Mouse (Mus musculus) limb, embryonic 11.5 days (tissue): ENCODE results near the gene Map9. TPM values are rescaled to one million over a fixed set of nuclear protein-coding genes. Genes with fewer than 3 reads are reported as not detected.
A peak's percentile ranks its signal among the peaks of the same experiment; 100 is the strongest.
"Not testable (repeated sequence)": the region's sequence is repeated elsewhere in the genome, so short reads cannot be mapped to it uniquely, and the experiment has no call there.

ENCODE experiments used
- ATAC-seq: fragments of 200-750 bp; cut with Nextera tagmentation; 2 replicates; pipeline ENCODE4 v1.8.0; 2017; ENCODE audit warnings: low read depth; ENCODE audit not compliant: insufficient number of reproducible peaks, low FRiP score, low TSS enrichment
- DNase-seq: peaks from one replicate; pipeline ENCODE4 v3.0.0-alpha.2; 2015; ENCODE audit warnings: low spot score
- H3K27ac ChIP-seq: fragments of 300-500 bp; sonication (generic); replicated peaks from 2 replicates; pipeline ENCODE4 v1.5.1; 2014; ENCODE audit warnings: low read depth, mild to moderate bottlenecking, low read length
- H3K27me3 ChIP-seq: fragments of 300-500 bp; sonication (generic); 2 replicates; pipeline ENCODE4 v1.6.1; 2014; ENCODE audit warnings: mild to moderate bottlenecking, low read length, mixed read lengths; ENCODE audit not compliant: control insufficient read depth, insufficient read depth
- H3K36me3 ChIP-seq: fragments of 300-500 bp; sonication (generic); 2 replicates; pipeline ENCODE4 v1.6.1; 2014; ENCODE audit warnings: mild to moderate bottlenecking, low read length, moderate library complexity, mixed read lengths; ENCODE audit not compliant: control insufficient read depth, insufficient read depth
- H3K4me1 ChIP-seq: fragments of 300-500 bp; sonication (generic); 2 replicates; pipeline ENCODE4 v1.6.1; 2014; ENCODE audit warnings: low read length, mixed read lengths; ENCODE audit not compliant: control insufficient read depth, insufficient read depth
- H3K4me2 ChIP-seq: fragments of 300-500 bp; sonication (generic); 2 replicates; pipeline ENCODE4 v1.6.1; 2014; ENCODE audit warnings: low read depth, mild to moderate bottlenecking, moderate library complexity; ENCODE audit not compliant: severe bottlenecking
- H3K4me3 ChIP-seq: fragments of 300-500 bp; sonication (generic); 2 replicates; pipeline ENCODE4 v1.5.1; 2014; ENCODE audit warnings: low read depth, low read length
- H3K9ac ChIP-seq: fragments of 300-500 bp; sonication (generic); 2 replicates; pipeline ENCODE4 v1.6.1; 2014; ENCODE audit warnings: mild to moderate bottlenecking, low read length
- H3K9me3 ChIP-seq: fragments of 300-500 bp; sonication (generic); 2 replicates; pipeline ENCODE4 v1.6.1; 2016; ENCODE audit warnings: low read length; ENCODE audit not compliant: control insufficient read depth
- WGBS: fragments of 180-500 bp; shearing (Covaris S2); extraction: QIAGEN DNeasy Blood & Tissue Kit; methylation state at CpG from one replicate; pipeline ENCODE4 v1.1.7; 2014; 5-methylcytosine and 5-hydroxymethylcytosine counted together
- polyA plus RNA-seq: library from polyadenylated mRNA; unstranded; fragments of >200 nt; fragmentation: Nextera tagmentation; extraction: Ambion mirVana; gene quantifications from 2 replicates; pipeline ENCODE4 v1.2.1, GENCODE M21; 2014

Gene Map9
- polyA plus RNA-seq: 10.0 and 10.4 TPM in 2 replicates

- Histone ChIP-seq H3K4me1 (no peaks in the 10 kb centered on the region), H3K27ac (no peak within 1 kb of the TSS), H3K4me3 (peak within 1 kb of the TSS; percentile 68), H3K9ac (peak within 1 kb of the TSS; percentile 63), H3K36me3 (no peaks in the 10 kb centered on the region), H3K9me3 (no peaks in the 10 kb centered on the region), H3K4me2 (peak within 1 kb of the TSS; percentile 65), H3K27me3 (no peaks in the 10 kb centered on the region)
- peak; percentile 100 for ATAC-seq
- DNase-seq: peak; percentile 97
- WGBS: under 1% methylated on average over 54 of the region's 54 CpGs
Measured at GRCm38 (mm10) chr3:82357797-82358524, at the start of gene Map9. Gene Map9 (plus strand): TSS chr3:82358044.

GRCm38 (mm10) chr3:82315728-82316127 lies 42.1 kb upstream of the Map9 start:
- DNase-seq (no peak), ATAC-seq (no peak)
- Histone ChIP-seq H3K4me3 (no peak overlapping the region), H3K27me3 (no peaks in the 10 kb centered on the region), H3K9me3 (no peaks in the 10 kb centered on the region), H3K9ac (no peak overlapping the region), H3K4me1 (no peaks in the 10 kb centered on the region), H3K27ac (no peak overlapping the region), H3K36me3 (no peaks in the 10 kb centered on the region), H3K4me2 (no peak overlapping the region)
- WGBS: 91% methylated on average over 4 of the region's 4 CpGs

GRCm38 (mm10) chr3:82326736-82327135 lies 31.1 kb upstream of the Map9 start:
- WGBS: 95% methylated on average over 1 of the region's 1 CpGs
- not testable (repeated sequence) for H3K9ac ChIP-seq, DNase-seq, H3K4me1 ChIP-seq, H3K9me3 ChIP-seq, H3K4me3 ChIP-seq, H3K27ac ChIP-seq, ATAC-seq, H3K27me3 ChIP-seq, H3K4me2 ChIP-seq, H3K36me3 ChIP-seq

- no peak overlapping the region for H3K4me3 ChIP-seq
- no peaks in the 10 kb centered on the region for H3K27me3 ChIP-seq
- no peak for DNase-seq
- no peaks in the 10 kb centered on the region for H3K4me1 ChIP-seq
- no peak overlapping the region for H3K27ac ChIP-seq
- H3K9me3 ChIP-seq: no peaks in the 10 kb centered on the region
- ATAC-seq: no peak
- H3K36me3 ChIP-seq: no peaks in the 10 kb centered on the region
- H3K4me2 ChIP-seq: no peak overlapping the region
- no peak overlapping the region for H3K9ac ChIP-seq
- 97% methylated on average over 1 of the region's 1 CpGs for WGBS
Measured at GRCm38 (mm10) chr3:82332067-82332466, 25.8 kb upstream of the Map9 start.

GRCm38 (mm10) chr3:82332536-82332935 lies 25.3 kb upstream of the Map9 start:
- Histone ChIP-seq H3K27me3 (no peaks in the 10 kb centered on the region), H3K36me3 (no peaks in the 10 kb centered on the region)

DNA sequence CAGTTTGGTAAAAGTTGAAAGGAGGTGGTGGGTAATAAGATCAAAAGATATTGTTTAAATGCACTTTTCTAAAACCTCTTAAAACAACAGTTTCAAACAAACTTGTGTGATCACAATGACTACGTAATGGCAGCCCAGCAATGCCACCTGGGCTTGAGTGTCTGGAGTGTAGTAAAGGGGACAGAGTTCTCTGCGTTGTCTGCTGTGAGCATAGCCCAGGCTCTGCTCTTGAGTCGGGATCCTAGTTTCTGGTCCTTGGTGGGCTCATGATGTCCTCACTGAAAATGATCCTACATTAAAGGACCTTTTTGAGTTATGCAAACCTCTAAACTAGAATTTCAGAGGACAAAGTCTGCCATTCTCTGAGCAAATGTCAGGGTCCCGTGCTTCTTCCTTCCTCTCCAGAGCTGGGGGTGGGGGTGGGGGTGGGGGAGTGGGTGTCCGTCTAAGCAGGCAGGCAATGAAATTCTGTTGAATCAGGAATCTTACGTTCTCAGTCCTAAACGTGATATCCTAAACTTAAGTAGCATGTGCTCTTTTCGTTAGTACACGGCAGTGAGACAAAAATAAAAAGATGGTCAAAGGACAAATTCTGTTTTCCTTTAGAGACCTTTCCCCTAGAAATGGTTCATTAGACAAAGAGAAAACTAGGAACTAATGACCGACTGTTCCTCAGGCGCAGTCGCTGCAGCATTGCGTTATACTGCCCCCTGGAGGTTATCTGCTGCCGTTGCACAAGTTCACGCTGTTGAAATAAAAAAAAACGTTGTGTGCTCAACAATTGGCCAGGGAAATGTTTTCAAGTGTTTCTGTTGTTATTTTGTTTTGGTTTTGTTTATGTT lies 24.5 kb upstream of the Map9 start:
- H3K9me3 ChIP-seq: no peaks in the 10 kb centered on the region
- H3K4me3 ChIP-seq: no peak overlapping the region
- H3K27ac ChIP-seq: no peak overlapping the region
- WGBS: 9% methylated on average over 16 of the region's 16 CpGs
- DNase-seq: peak; percentile 81
- H3K4me1 ChIP-seq: no peaks in the 10 kb centered on the region
- no peaks in the 10 kb centered on the region for H3K36me3 ChIP-seq
- no peaks in the 10 kb centered on the region for H3K27me3 ChIP-seq
- 0 out of 2 replicates have a peak, but pooled peaks have one; percentile 51 for ATAC-seq
- peak overlapping the region; percentile 34 for H3K4me2 ChIP-seq
- H3K9ac ChIP-seq: peak overlapping the region; percentile 41; the same call in 1 of the 2 replicates

More at GRCm38 (mm10) chr3:82332536-82332935, 25.3 kb upstream of the Map9 start:
- ATAC-seq: no peak
- WGBS: 94% methylated on average over 4 of the region's 4 CpGs
- H3K9me3 ChIP-seq: no peaks in the 10 kb centered on the region
- no peak overlapping the region for H3K27ac ChIP-seq
- DNase-seq: no peak
- no peak overlapping the region for H3K9ac ChIP-seq
- H3K4me1 ChIP-seq: no peaks in the 10 kb centered on the region
- H3K4me2 ChIP-seq: no peak overlapping the region
- H3K4me3 ChIP-seq: no peak overlapping the region

DNA sequence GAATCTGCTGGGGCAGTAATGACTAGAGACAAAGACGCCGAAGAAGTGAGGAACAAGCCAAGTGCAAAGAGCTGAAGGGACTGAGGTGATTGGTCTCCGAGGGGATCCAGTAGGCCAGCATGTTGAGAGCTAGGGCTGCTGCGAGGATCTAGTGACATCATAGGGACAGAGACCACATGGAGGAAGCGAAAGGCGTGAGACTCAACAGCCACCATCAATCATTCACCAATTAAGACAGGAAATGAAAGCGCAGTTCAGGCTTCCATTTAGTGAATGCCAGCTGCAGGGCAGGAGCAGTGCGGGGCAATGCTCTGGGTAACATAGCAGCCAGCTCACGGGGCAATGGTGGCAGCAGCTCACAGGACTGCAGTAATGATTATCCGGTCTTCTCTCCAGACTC lies 17.7 kb upstream of the Map9 start:
- no peaks in the 10 kb centered on the region for H3K9me3 ChIP-seq
- ATAC-seq: no peak
- H3K27ac ChIP-seq: no peak overlapping the region
- H3K4me3 ChIP-seq: no peak overlapping the region
- WGBS: 51% methylated on average over 10 of the region's 10 CpGs
- H3K36me3 ChIP-seq: no peaks in the 10 kb centered on the region
- H3K4me2 ChIP-seq: no peak overlapping the region
- no peak for DNase-seq
- H3K9ac ChIP-seq: no peak overlapping the region
- H3K27me3 ChIP-seq: no peaks in the 10 kb centered on the region
- H3K4me1 ChIP-seq: no peaks in the 10 kb centered on the region

- WGBS: 61% methylated on average over 2 of the region's 2 CpGs
- ATAC-seq (no peak), DNase-seq (no peak)
- no peak overlapping the region for H3K4me2 ChIP-seq
- H3K4me1 ChIP-seq: no peaks in the 10 kb centered on the region
- H3K27ac ChIP-seq: no peak overlapping the region
- no peak overlapping the region for H3K4me3 ChIP-seq
- H3K27me3 ChIP-seq: no peaks in the 10 kb centered on the region
- no peaks in the 10 kb centered on the region for H3K9me3 ChIP-seq
- H3K36me3 ChIP-seq: no peaks in the 10 kb centered on the region
- no peak overlapping the region for H3K9ac ChIP-seq
Measured at GRCm38 (mm10) chr3:82348277-82348860, 9.5 kb upstream of the Map9 start.
